Mouse (Mus musculus): ENCODE results near the gene Fzd4. TPM values are rescaled to one million over a fixed set of nuclear protein-coding genes. Genes with fewer than 3 reads are reported as not detected.

Fzd4 gene
- polyA plus RNA-seq, 1 experiment from 2014 or later = 11.0 TPM

- no peak overlapping the region for H3K27ac ChIP-seq (ENCODE audit: poor library complexity, severe bottlenecking)
- no peaks in the 10 kb centered on the region for H3K27me3 ChIP-seq (replicated peaks)
- H3K4me1 ChIP-seq (replicated peaks) = peaks cover 12% of the 10 kb centered on the region
- ATAC-seq (ENCODE audit: insufficient number of reproducible peaks, low FRiP score) = no peak
- H3K9me3 ChIP-seq (replicated peaks) = no peaks in the 10 kb centered on the region
- WGBS = 62% methylated on average over 5 of the region's 5 CpGs
- H3K4me2 ChIP-seq = no peak overlapping the region
- H3K36me3 ChIP-seq = no peaks in the 10 kb centered on the region
- no peak overlapping the region for H3K4me3 ChIP-seq
- H3K9ac ChIP-seq = no peak overlapping the region
Measured at GRCm38 (mm10) chr7:89428804-89429203, 24.6 kb downstream of the Fzd4 start.

GRCm38 (mm10) chr7:89429326-89429725 is 25.2 kb downstream of the Fzd4 start:
- Histone ChIP-seq H3K9me3 (replicated peaks) (no peaks in the 10 kb centered on the region), H3K27ac (ENCODE audit: poor library complexity, severe bottlenecking) (no peak overlapping the region), H3K4me2 (no peak overlapping the region), H3K4me3 (no peak overlapping the region), H3K36me3 (no peaks in the 10 kb centered on the region), H3K9ac (no peak overlapping the region), H3K4me1 (replicated peaks) (peaks cover 13% of the 10 kb centered on the region), H3K27me3 (replicated peaks) (no peaks in the 10 kb centered on the region)
- no peak for ATAC-seq (ENCODE audit: insufficient number of reproducible peaks, low FRiP score)
- 62% methylated on average over 1 of the region's 1 CpGs for WGBS

GRCm38 (mm10) chr7:89431185-89431584 is 27.0 kb downstream of the Fzd4 start:
- 79% methylated on average over 2 of the region's 2 CpGs for WGBS
- Histone ChIP-seq H3K4me2 (no peak overlapping the region), H3K27me3 (replicated peaks) (no peaks in the 10 kb centered on the region), H3K9me3 (replicated peaks) (no peaks in the 10 kb centered on the region), H3K4me1 (replicated peaks) (peaks cover 11% of the 10 kb centered on the region), H3K4me3 (no peak overlapping the region), H3K9ac (no peak overlapping the region), H3K36me3 (no peaks in the 10 kb centered on the region), H3K27ac (ENCODE audit: poor library complexity, severe bottlenecking) (no peak overlapping the region)
- ATAC-seq (ENCODE audit: insufficient number of reproducible peaks, low FRiP score) = no peak

- WGBS = 48% methylated on average over 9 of the region's 9 CpGs
- H3K4me1 ChIP-seq (replicated peaks) = peaks cover 6% of the 10 kb centered on the region; the same call in 1 of the 2 replicates
Measured at GRCm38 (mm10) chr7:89433193-89433892, 29.2 kb downstream of the Fzd4 start.

GRCm38 (mm10) chr7:89433893-89434616 is 29.9 kb downstream of the Fzd4 start:
- no peak overlapping the region for H3K9ac ChIP-seq
- H3K4me1 ChIP-seq (replicated peaks) = peaks cover 6% of the 10 kb centered on the region; the same call in 1 of the 2 replicates
- ATAC-seq (ENCODE audit: insufficient number of reproducible peaks, low FRiP score) = no peak
- WGBS = 41% methylated on average over 8 of the region's 8 CpGs
- H3K36me3 ChIP-seq = no peaks in the 10 kb centered on the region
- H3K4me2 ChIP-seq = no peak overlapping the region
- H3K27me3 ChIP-seq (replicated peaks) = no peaks in the 10 kb centered on the region
- H3K9me3 ChIP-seq (replicated peaks) = no peaks in the 10 kb centered on the region
- H3K4me3 ChIP-seq = no peak overlapping the region
- no peak overlapping the region for H3K27ac ChIP-seq (ENCODE audit: poor library complexity, severe bottlenecking)

More at GRCm38 (mm10) chr7:89433193-89433892, 29.2 kb downstream of the Fzd4 start:
- Histone ChIP-seq H3K4me2 (no peak overlapping the region), H3K36me3 (no peaks in the 10 kb centered on the region), H3K27me3 (replicated peaks) (no peaks in the 10 kb centered on the region), H3K9me3 (replicated peaks) (no peaks in the 10 kb centered on the region), H3K4me3 (no peak overlapping the region), H3K9ac (no peak overlapping the region), H3K27ac (ENCODE audit: poor library complexity, severe bottlenecking) (no peak overlapping the region)
- no peak for ATAC-seq (ENCODE audit: insufficient number of reproducible peaks, low FRiP score)

- no peaks in the 10 kb centered on the region for H3K36me3 ChIP-seq
- H3K4me2 ChIP-seq = no peak overlapping the region
- no peaks in the 10 kb centered on the region for H3K27me3 ChIP-seq (replicated peaks)
- H3K9ac ChIP-seq = no peak overlapping the region
- no peak overlapping the region for H3K4me3 ChIP-seq
- no peak for ATAC-seq (ENCODE audit: insufficient number of reproducible peaks, low FRiP score)
- peaks cover 9% of the 10 kb centered on the region; the same call in 1 of the 2 replicates for H3K4me1 ChIP-seq (replicated peaks)
- no peaks in the 10 kb centered on the region for H3K9me3 ChIP-seq (replicated peaks)
- no peak overlapping the region for H3K27ac ChIP-seq (ENCODE audit: poor library complexity, severe bottlenecking)
- 66% methylated on average over 5 of the region's 5 CpGs for WGBS
Measured at GRCm38 (mm10) chr7:89436404-89436803, 32.2 kb downstream of the Fzd4 start.

GRCm38 (mm10) chr7:89437589-89437988 is 33.4 kb downstream of the Fzd4 start:
- 32% methylated on average over 4 of the region's 4 CpGs for WGBS
- H3K27ac ChIP-seq (ENCODE audit: poor library complexity, severe bottlenecking) = no peak overlapping the region
- H3K9ac ChIP-seq = no peak overlapping the region
- H3K36me3 ChIP-seq = no peaks in the 10 kb centered on the region
- no peak overlapping the region for H3K4me2 ChIP-seq
- peaks cover 9% of the 10 kb centered on the region; the same call in 1 of the 2 replicates for H3K4me1 ChIP-seq (replicated peaks)
- no peak overlapping the region for H3K4me3 ChIP-seq
- no peaks in the 10 kb centered on the region for H3K9me3 ChIP-seq (replicated peaks)
- no peaks in the 10 kb centered on the region for H3K27me3 ChIP-seq (replicated peaks)
- no peak for ATAC-seq (ENCODE audit: insufficient number of reproducible peaks, low FRiP score)

GRCm38 (mm10) chr7:89441291-89441690 is 37.1 kb downstream of the Fzd4 start:
- WGBS = 57% methylated on average over 7 of the region's 7 CpGs

GRCm38 (mm10) chr7:89442242-89442641 is 38.1 kb downstream of the Fzd4 start:
- ATAC-seq (ENCODE audit: insufficient number of reproducible peaks, low FRiP score) = no peak
- H3K4me3 ChIP-seq = no peak overlapping the region
- 67% methylated on average over 4 of the region's 4 CpGs for WGBS

More at GRCm38 (mm10) chr7:89441291-89441690, 37.1 kb downstream of the Fzd4 start:
- Histone ChIP-seq H3K4me3 (no peak overlapping the region), H3K36me3 (no peaks in the 10 kb centered on the region), H3K27me3 (replicated peaks) (no peaks in the 10 kb centered on the region), H3K4me1 (replicated peaks) (peaks cover 3% of the 10 kb centered on the region; the same call in 1 of the 2 replicates), H3K4me2 (no peak overlapping the region), H3K9ac (no peak overlapping the region), H3K27ac (ENCODE audit: poor library complexity, severe bottlenecking) (no peak overlapping the region), H3K9me3 (replicated peaks) (no peaks in the 10 kb centered on the region)
- ATAC-seq (ENCODE audit: insufficient number of reproducible peaks, low FRiP score) = no peak

GRCm38 (mm10) chr7:89445137-89445536 is 41.0 kb downstream of the Fzd4 start:
- ATAC-seq (ENCODE audit: insufficient number of reproducible peaks, low FRiP score) = no peak
- WGBS = 67% methylated on average over 4 of the region's 4 CpGs
- no peak overlapping the region for H3K9ac ChIP-seq

More at GRCm38 (mm10) chr7:89442242-89442641, 38.1 kb downstream of the Fzd4 start:
- H3K9ac ChIP-seq = no peak overlapping the region
- H3K9me3 ChIP-seq (replicated peaks) = no peaks in the 10 kb centered on the region
- H3K27ac ChIP-seq (ENCODE audit: poor library complexity, severe bottlenecking) = no peak overlapping the region
- no peaks in the 10 kb centered on the region for H3K36me3 ChIP-seq
- H3K4me1 ChIP-seq (replicated peaks) = peaks cover 3% of the 10 kb centered on the region; the same call in 1 of the 2 replicates
- no peak overlapping the region for H3K4me2 ChIP-seq
- H3K27me3 ChIP-seq (replicated peaks) = no peaks in the 10 kb centered on the region

GRCm38 (mm10) chr7:89450312-89450711 is 46.2 kb downstream of the Fzd4 start:
- no peak for ATAC-seq (ENCODE audit: insufficient number of reproducible peaks, low FRiP score)
- no peak overlapping the region for H3K9ac ChIP-seq
- H3K4me1 ChIP-seq (replicated peaks) = no peaks in the 10 kb centered on the region
- WGBS = 70% methylated on average over 2 of the region's 2 CpGs
- no peaks in the 10 kb centered on the region for H3K27me3 ChIP-seq (replicated peaks)
- no peaks in the 10 kb centered on the region for H3K9me3 ChIP-seq (replicated peaks)
- no peak overlapping the region for H3K4me3 ChIP-seq
- no peaks in the 10 kb centered on the region for H3K36me3 ChIP-seq
- no peak overlapping the region for H3K27ac ChIP-seq (ENCODE audit: poor library complexity, severe bottlenecking)
- H3K4me2 ChIP-seq = no peak overlapping the region

More at GRCm38 (mm10) chr7:89445137-89445536, 41.0 kb downstream of the Fzd4 start:
- no peaks in the 10 kb centered on the region for H3K36me3 ChIP-seq
- no peak overlapping the region for H3K4me3 ChIP-seq
- no peak overlapping the region for H3K27ac ChIP-seq (ENCODE audit: poor library complexity, severe bottlenecking)
- no peak overlapping the region for H3K4me2 ChIP-seq
- no peaks in the 10 kb centered on the region for H3K9me3 ChIP-seq (replicated peaks)
- H3K27me3 ChIP-seq (replicated peaks) = no peaks in the 10 kb centered on the region
- H3K4me1 ChIP-seq (replicated peaks) = peaks cover 3% of the 10 kb centered on the region; the same call in 1 of the 2 replicates

All from heart, embryonic 12.5 days (tissue).